Mouse (Mus musculus) C2C12 (cell line): ENCODE data around the gene Otulin. TPM values are rescaled to one million over a fixed set of nuclear protein-coding genes. Genes with fewer than 3 reads are reported as not detected.

Experiments used
- H3K27me3 ChIP-seq: one replicate; pipeline ENCODE4 v1.6.1; 2011; ENCODE audit not compliant: control insufficient read depth, insufficient read depth, insufficient read length
- H3K36me3 ChIP-seq: one replicate; pipeline ENCODE4 v1.6.1; 2011; ENCODE audit not compliant: control insufficient read depth, insufficient read depth
- H3K4me3 ChIP-seq: one replicate; pipeline ENCODE4 v1.5.1; 2011; ENCODE audit warnings: mild to moderate bottlenecking, control low read depth; ENCODE audit not compliant: poor library complexity, insufficient read depth, severe bottlenecking
- H3K79me2 ChIP-seq: one replicate; pipeline ENCODE4 v1.6.1; 2011; ENCODE audit not compliant: control insufficient read depth, insufficient read depth
- H3K79me3 ChIP-seq: one replicate; pipeline ENCODE4 v1.6.1; 2011; ENCODE audit warnings: low read depth, control low read depth
- H3ac ChIP-seq: one replicate; pipeline ENCODE3; 2011; ENCODE audit warnings: low read depth; ENCODE audit not compliant: control insufficient read depth, insufficient read length
- CEBPB ChIP-seq: IDR thresholded peaks from one replicate; pipeline ENCODE4 v1.6.1; 2011; ENCODE audit warnings: low read depth, mild to moderate bottlenecking, control low read depth, moderate library complexity
- CTCF ChIP-seq: IDR thresholded peaks from one replicate; pipeline ENCODE4 v1.5.1; 2011; ENCODE audit not compliant: control insufficient read depth, insufficient read depth, insufficient read length
- FOSL1 ChIP-seq: IDR thresholded peaks from one replicate; pipeline ENCODE4 v1.8.0; 2011; ENCODE audit warnings: mild to moderate bottlenecking, low read length; ENCODE audit not compliant: poor library complexity, insufficient read depth, severe bottlenecking
- MAX ChIP-seq: IDR thresholded peaks from one replicate; pipeline ENCODE4 v1.6.1; 2011; ENCODE audit warnings: mild to moderate bottlenecking, control low read depth
- MYOD1 ChIP-seq: IDR thresholded peaks from one replicate; pipeline ENCODE4 v1.6.1; 2011; ENCODE audit warnings: low read depth; ENCODE audit not compliant: control insufficient read depth, insufficient read length
- MYOG ChIP-seq: IDR thresholded peaks from one replicate; pipeline ENCODE4 v1.6.1; 2011; ENCODE audit not compliant: control insufficient read depth, insufficient read length; ENCODE audit errors: extremely low read depth
- USF1 ChIP-seq: IDR thresholded peaks from one replicate; pipeline ENCODE4 v1.6.1; 2011; ENCODE audit warnings: low read depth, mild to moderate bottlenecking, control low read depth, moderate library complexity
- polyA plus RNA-seq: library from polyadenylated mRNA; unstranded; fragments of >200 nt; fragmentation: generic; extraction: Trizol; gene quantifications from one replicate; pipeline ENCODE4 v1.2.1, GENCODE M21; 2012; ENCODE audit warnings: missing spikeins

Otulin gene
- polyA plus RNA-seq, 1 experiment, result 48.8 TPM

- H3K4me3 ChIP-seq, result no peak overlapping the region
- no peaks in the 10 kb centered on the region for H3K79me3 ChIP-seq
- no peaks in the 10 kb centered on the region for H3K36me3 ChIP-seq
- H3K27me3 ChIP-seq, result peaks cover 35% of the 10 kb centered on the region
- no peaks in the 10 kb centered on the region for H3K79me2 ChIP-seq
- no peak overlapping the region for H3ac ChIP-seq
- TF ChIP-seq MYOD1, result no peak
Observed at GRCm38 (mm10) chr15:27673151-27673550, 42.7 kb upstream of the Otulin start.

- no peaks in the 10 kb centered on the region for H3K79me2 ChIP-seq
- no peaks in the 10 kb centered on the region for H3K79me3 ChIP-seq
- no peaks in the 10 kb centered on the region for H3K36me3 ChIP-seq
- H3K27me3 ChIP-seq, result peaks cover 34% of the 10 kb centered on the region
- TF ChIP-seq CTCF (no peak), MAX (no peak), MYOD1 (no peak), CEBPB (no peak), FOSL1 (no peak), MYOG (no peak), USF1 (no peak)
- H3ac ChIP-seq, result no peak overlapping the region
- H3K4me3 ChIP-seq, result no peak overlapping the region
Observed at GRCm38 (mm10) chr15:27672259-27672658, 41.8 kb upstream of the Otulin start.

- TF ChIP-seq FOSL1, result no peak
- no peak for TF ChIP-seq USF1
- TF ChIP-seq MYOG, result no peak
- TF ChIP-seq CEBPB, result no peak
- no peak for TF ChIP-seq MAX
- TF ChIP-seq MYOD1, result no peak
- TF ChIP-seq CTCF, result no peak
- peaks cover 38% of the 10 kb centered on the region for H3K27me3 ChIP-seq
- no peak overlapping the region for H3ac ChIP-seq
- H3K79me2 ChIP-seq, result no peaks in the 10 kb centered on the region
- no peaks in the 10 kb centered on the region for H3K36me3 ChIP-seq
- H3K79me3 ChIP-seq, result no peaks in the 10 kb centered on the region
- H3K4me3 ChIP-seq, result no peak overlapping the region
Observed at GRCm38 (mm10) chr15:27671612-27672245, 41.2 kb upstream of the Otulin start.

GRCm38 (mm10) chr15:27670708-27671107 lies 40.2 kb upstream of the Otulin start:
- no peaks in the 10 kb centered on the region for H3K79me2 ChIP-seq
- no peaks in the 10 kb centered on the region for H3K79me3 ChIP-seq
- H3K4me3 ChIP-seq, result no peak overlapping the region
- peaks cover 28% of the 10 kb centered on the region for H3K27me3 ChIP-seq
- TF ChIP-seq MYOG, result no peak
- TF ChIP-seq CTCF, result no peak
- TF ChIP-seq CEBPB, result no peak
- TF ChIP-seq MYOD1, result no peak
- TF ChIP-seq FOSL1, result no peak
- TF ChIP-seq MAX, result no peak
- no peak for TF ChIP-seq USF1
- no peak overlapping the region for H3ac ChIP-seq
- no peaks in the 10 kb centered on the region for H3K36me3 ChIP-seq

GRCm38 (mm10) chr15:27669931-27670411 lies 39.5 kb upstream of the Otulin start:
- no peaks in the 10 kb centered on the region for H3K79me2 ChIP-seq
- H3K27me3 ChIP-seq, result peaks cover 20% of the 10 kb centered on the region
- no peaks in the 10 kb centered on the region for H3K79me3 ChIP-seq
- TF ChIP-seq FOSL1 (no peak), CTCF (no peak), USF1 (no peak), CEBPB (no peak), MYOD1 (no peak), MAX (no peak), MYOG (no peak)
- no peak overlapping the region for H3K4me3 ChIP-seq
- H3ac ChIP-seq, result no peak overlapping the region
- H3K36me3 ChIP-seq, result no peaks in the 10 kb centered on the region

- H3K36me3 ChIP-seq, result no peaks in the 10 kb centered on the region
- TF ChIP-seq MAX, result no peak
- TF ChIP-seq FOSL1, result no peak
- no peak for TF ChIP-seq MYOD1
- TF ChIP-seq MYOG, result no peak
- TF ChIP-seq CTCF, result no peak
- no peak for TF ChIP-seq CEBPB
- no peak for TF ChIP-seq USF1
- H3K27me3 ChIP-seq, result peaks cover 20% of the 10 kb centered on the region
- H3K79me3 ChIP-seq, result no peaks in the 10 kb centered on the region
- no peaks in the 10 kb centered on the region for H3K79me2 ChIP-seq
- H3K4me3 ChIP-seq, result no peak overlapping the region
- H3ac ChIP-seq, result no peak overlapping the region
Observed at GRCm38 (mm10) chr15:27669276-27669675, 38.8 kb upstream of the Otulin start.
